Mouse (Mus musculus) right cerebral cortex, postnatal 14 days (tissue): ENCODE measurements at regions not wholly inside any gene's neighbourhood (a gene's known extent, or its start where the extent isn't known, plus 50 kb on each side); places are given as distances from the start of the nearest gene placed in this dataset.

ENCODE experiments used
- DNase-seq: peaks from one replicate; pipeline ENCODE4 v3.0.0; 2022

DNA sequence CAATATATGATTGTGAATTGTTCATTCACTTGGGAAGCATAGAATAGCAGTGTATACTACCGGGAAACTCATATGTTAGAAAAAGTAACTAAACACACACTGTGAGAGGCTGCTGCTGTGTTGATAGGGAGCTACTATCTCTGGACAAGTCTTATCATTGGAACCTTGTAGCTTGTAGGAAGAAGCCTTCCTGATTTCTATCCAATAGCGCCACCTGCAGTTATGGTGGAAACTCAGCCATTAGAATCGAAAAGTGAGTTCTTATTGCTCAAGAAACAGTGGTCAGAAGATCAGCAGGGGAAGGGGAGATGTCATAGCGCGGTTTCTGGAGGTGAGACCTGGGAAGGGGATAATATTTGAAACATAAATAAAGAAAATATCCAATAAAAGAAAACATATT lies 1245.1 kb upstream of the Cdh6 start:
- DNase-seq, result peak; percentile 8

DNA sequence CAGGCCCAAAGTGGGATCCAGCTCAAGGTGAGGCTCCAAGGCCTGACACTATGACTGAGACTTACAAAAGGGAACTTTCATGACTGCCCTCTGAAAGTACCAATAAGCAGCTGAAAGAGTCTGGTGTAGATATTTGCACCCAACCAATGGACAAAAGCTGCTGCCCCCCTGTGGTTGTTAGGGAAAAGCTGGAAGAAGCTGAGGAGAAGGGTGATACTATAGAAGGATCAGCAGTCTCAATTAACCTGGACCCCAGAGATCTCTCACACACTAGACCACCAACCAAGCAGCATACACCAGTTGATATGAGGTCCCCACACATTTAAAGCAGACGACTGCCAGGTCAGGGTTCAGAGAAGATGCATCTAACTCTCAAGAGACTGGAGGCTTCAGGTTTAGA lies 1211.9 kb upstream of the Cdh6 start:
- peak; percentile 4 for DNase-seq

DNA sequence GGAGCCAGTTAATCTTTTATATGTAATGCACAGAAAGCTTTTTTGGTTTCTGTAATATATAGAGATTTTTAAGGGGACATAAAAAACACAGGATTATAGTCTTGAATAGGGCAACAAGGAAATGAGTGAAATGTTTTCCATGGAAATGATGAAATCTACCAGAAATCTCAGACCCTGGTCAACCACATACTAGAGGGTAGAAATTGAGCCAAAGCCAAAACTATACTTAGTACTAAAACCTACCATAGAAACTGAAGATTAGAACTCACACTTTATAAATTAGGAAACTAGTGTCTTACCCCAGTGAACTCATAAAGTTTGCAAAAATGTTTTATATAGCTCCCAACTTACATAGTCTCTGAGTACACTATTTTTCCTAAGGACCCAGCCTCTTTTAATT lies 1204.9 kb upstream of the Cdh6 start:
- no peak for DNase-seq
